Mouse (Mus musculus) forebrain, embryonic 12.5 days (tissue): Measurements from ENCODE around the gene Axdnd1. TPM values are rescaled to one million over a fixed set of nuclear protein-coding genes. Genes with fewer than 3 reads are reported as not detected.
A peak's percentile ranks its signal among the peaks of the same experiment; 100 is the strongest.

Source experiments
- ATAC-seq: fragments of 200-750 bp; cut with Nextera tagmentation; 2 replicates; pipeline ENCODE4 v1.8.0; 2017; ENCODE audit warnings: moderate TSS enrichment; ENCODE audit not compliant: low FRiP score
- H3K27ac ChIP-seq: fragments of 300-500 bp; sonication (generic); 2 replicates; pipeline ENCODE4 v1.5.1; 2016; ENCODE audit warnings: mild to moderate bottlenecking
- H3K27me3 ChIP-seq: fragments of 300-500 bp; sonication (generic); 2 replicates; pipeline ENCODE4 v1.6.1; 2016; ENCODE audit warnings: mild to moderate bottlenecking
- H3K36me3 ChIP-seq: fragments of 300-500 bp; sonication (generic); replicated peaks from 2 replicates; pipeline ENCODE4 v1.6.1; 2016; ENCODE audit warnings: mild to moderate bottlenecking
- H3K4me1 ChIP-seq: fragments of 300-500 bp; sonication (generic); 2 replicates; pipeline ENCODE4 v1.6.1; 2016
- H3K4me2 ChIP-seq: fragments of 300-500 bp; sonication (generic); 2 replicates; pipeline ENCODE4 v1.6.1; 2016; ENCODE audit warnings: mild to moderate bottlenecking, moderate library complexity
- H3K4me3 ChIP-seq: fragments of 300-500 bp; sonication (generic); replicated peaks from 2 replicates; pipeline ENCODE4 v1.5.1; 2016; ENCODE audit warnings: mild to moderate bottlenecking
- H3K9ac ChIP-seq: fragments of 300-500 bp; sonication (generic); 2 replicates; pipeline ENCODE4 v1.6.1; 2016; ENCODE audit warnings: mild to moderate bottlenecking
- H3K9me3 ChIP-seq: fragments of 300-500 bp; sonication (generic); 2 replicates; pipeline ENCODE4 v1.6.1; 2016
- WGBS: fragments of 180-500 bp; shearing (Covaris S2); methylation state at CpG from one replicate; pipeline ENCODE4 v1.1.7; 2016; 5-methylcytosine and 5-hydroxymethylcytosine counted together
- polyA plus RNA-seq: library from polyadenylated mRNA; unstranded; fragments of >200 nt; fragmentation: Nextera tagmentation; extraction: Ambion mirVana; gene quantifications from 2 replicates; pipeline ENCODE4 v1.2.1, GENCODE M21; 2016

Axdnd1 gene
- polyA plus RNA-seq: 0.19 TPM in 1 of 2 replicates, not detected in the other

GRCm38 (mm10) chr1:156420671-156421297, at the start of gene Axdnd1:
Axdnd1 (minus strand) TSS chr1:156421159.
- Histone ChIP-seq H3K27ac (peak within 1 kb of the TSS; percentile 66), H3K36me3 (no peaks in the 10 kb centered on the region), H3K4me3 (peak within 1 kb of the TSS; percentile 73), H3K9me3 (no peaks in the 10 kb centered on the region), H3K27me3 (0 out of 2 replicates have a peak, but pooled peaks cover 3% of the 10 kb centered on the region), H3K4me2 (peak within 1 kb of the TSS; percentile 64), H3K9ac (peak within 1 kb of the TSS; percentile 66), H3K4me1 (peaks cover 9% of the 10 kb centered on the region)
- under 1% methylated on average over 44 of the region's 44 CpGs for WGBS
- peak; percentile 96 for ATAC-seq

GRCm38 (mm10) chr1:156470557-156470956, 49.6 kb upstream of the Axdnd1 start:
- Histone ChIP-seq H3K27me3 (0 out of 2 replicates have a peak, but pooled peaks cover 4% of the 10 kb centered on the region), H3K4me3 (no peak overlapping the region), H3K4me1 (peaks cover 13% of the 10 kb centered on the region), H3K9me3 (0 out of 2 replicates have a peak, but pooled peaks cover 8% of the 10 kb centered on the region), H3K36me3 (peaks cover 18% of the 10 kb centered on the region), H3K4me2 (no peak overlapping the region), H3K27ac (no peak overlapping the region), H3K9ac (no peak overlapping the region)
- no peak for ATAC-seq
- 85% methylated on average over 7 of the region's 7 CpGs for WGBS

GRCm38 (mm10) chr1:156468576-156468975, 47.6 kb upstream of the Axdnd1 start:
- no peak overlapping the region for H3K4me2 ChIP-seq
- H3K27ac ChIP-seq: no peak overlapping the region
- peaks cover 13% of the 10 kb centered on the region for H3K4me1 ChIP-seq
- H3K36me3 ChIP-seq: peaks cover 21% of the 10 kb centered on the region
- 81% methylated on average over 3 of the region's 3 CpGs for WGBS
- no peaks in the 10 kb centered on the region for H3K27me3 ChIP-seq
- no peak overlapping the region for H3K4me3 ChIP-seq
- no peak overlapping the region for H3K9ac ChIP-seq
- no peak for ATAC-seq
- 0 out of 2 replicates have a peak, but pooled peaks cover 8% of the 10 kb centered on the region for H3K9me3 ChIP-seq

GRCm38 (mm10) chr1:156467655-156468255, 46.8 kb upstream of the Axdnd1 start:
- Histone ChIP-seq H3K4me3 (no peak overlapping the region), H3K36me3 (peaks cover 23% of the 10 kb centered on the region), H3K9me3 (0 out of 2 replicates have a peak, but pooled peaks cover 8% of the 10 kb centered on the region), H3K4me2 (no peak overlapping the region), H3K27ac (no peak overlapping the region), H3K27me3 (no peaks in the 10 kb centered on the region), H3K9ac (no peak overlapping the region), H3K4me1 (peaks cover 6% of the 10 kb centered on the region)
- ATAC-seq: no peak
- WGBS: 86% methylated on average over 12 of the region's 12 CpGs

- H3K9ac ChIP-seq: no peak overlapping the region
- H3K4me2 ChIP-seq: no peak overlapping the region
- H3K27me3 ChIP-seq: no peaks in the 10 kb centered on the region
- 0 out of 2 replicates have a peak, but pooled peaks cover 8% of the 10 kb centered on the region for H3K9me3 ChIP-seq
- H3K36me3 ChIP-seq: peaks cover 22% of the 10 kb centered on the region
- H3K27ac ChIP-seq: no peak overlapping the region
- no peak for ATAC-seq
- no peak overlapping the region for H3K4me3 ChIP-seq
- WGBS: 85% methylated on average over 9 of the region's 9 CpGs
- no peaks in the 10 kb centered on the region for H3K4me1 ChIP-seq
Measured at GRCm38 (mm10) chr1:156464963-156465362, 44.0 kb upstream of the Axdnd1 start.

GRCm38 (mm10) chr1:156463981-156464853, 43.3 kb upstream of the Axdnd1 start:
- ATAC-seq: no peak
- 88% methylated on average over 8 of the region's 8 CpGs for WGBS
- Histone ChIP-seq H3K4me2 (no peak overlapping the region), H3K27ac (no peak overlapping the region), H3K9me3 (0 out of 2 replicates have a peak, but pooled peaks cover 7% of the 10 kb centered on the region), H3K9ac (no peak overlapping the region), H3K36me3 (peaks cover 17% of the 10 kb centered on the region), H3K4me1 (no peaks in the 10 kb centered on the region), H3K4me3 (no peak overlapping the region), H3K27me3 (no peaks in the 10 kb centered on the region)

- Histone ChIP-seq H3K9ac (no peak overlapping the region), H3K27me3 (no peaks in the 10 kb centered on the region), H3K4me3 (no peak overlapping the region), H3K4me1 (no peaks in the 10 kb centered on the region), H3K27ac (no peak overlapping the region), H3K9me3 (0 out of 2 replicates have a peak, but pooled peaks cover 4% of the 10 kb centered on the region), H3K36me3 (peaks cover 17% of the 10 kb centered on the region), H3K4me2 (no peak overlapping the region)
- ATAC-seq: no peak
- WGBS: 90% methylated on average over 12 of the region's 12 CpGs
Measured at GRCm38 (mm10) chr1:156462273-156462991, 41.5 kb upstream of the Axdnd1 start.

GRCm38 (mm10) chr1:156461036-156461435, 40.1 kb upstream of the Axdnd1 start:
- Histone ChIP-seq H3K36me3 (peaks cover 9% of the 10 kb centered on the region), H3K4me2 (no peak overlapping the region), H3K27ac (no peak overlapping the region), H3K27me3 (no peaks in the 10 kb centered on the region), H3K9ac (no peak overlapping the region), H3K4me1 (no peaks in the 10 kb centered on the region), H3K9me3 (0 out of 2 replicates have a peak, but pooled peaks cover 2% of the 10 kb centered on the region), H3K4me3 (no peak overlapping the region)
- 87% methylated on average over 6 of the region's 6 CpGs for WGBS
- ATAC-seq: no peak

GRCm38 (mm10) chr1:156460216-156460615, 39.3 kb upstream of the Axdnd1 start:
- ATAC-seq: no peak

GRCm38 (mm10) chr1:156459690-156460089, 38.7 kb upstream of the Axdnd1 start:
- Histone ChIP-seq H3K9ac (no peak overlapping the region), H3K4me1 (no peaks in the 10 kb centered on the region), H3K27ac (no peak overlapping the region), H3K9me3 (no peaks in the 10 kb centered on the region), H3K4me3 (no peak overlapping the region), H3K36me3 (0 out of 2 replicates have a peak, but pooled peaks cover 2% of the 10 kb centered on the region), H3K4me2 (no peak overlapping the region), H3K27me3 (no peaks in the 10 kb centered on the region)
- 95% methylated on average over 3 of the region's 3 CpGs for WGBS
- ATAC-seq: no peak

More at GRCm38 (mm10) chr1:156460216-156460615, 39.3 kb upstream of the Axdnd1 start:
- Histone ChIP-seq H3K9ac (no peak overlapping the region), H3K4me3 (no peak overlapping the region), H3K27me3 (no peaks in the 10 kb centered on the region), H3K4me1 (no peaks in the 10 kb centered on the region), H3K9me3 (no peaks in the 10 kb centered on the region), H3K27ac (no peak overlapping the region), H3K36me3 (0 out of 2 replicates have a peak, but pooled peaks cover 2% of the 10 kb centered on the region), H3K4me2 (no peak overlapping the region)
- WGBS: 92% methylated on average over 4 of the region's 4 CpGs

GRCm38 (mm10) chr1:156458391-156459060, 37.6 kb upstream of the Axdnd1 start:
- Histone ChIP-seq H3K9me3 (no peaks in the 10 kb centered on the region), H3K4me1 (no peaks in the 10 kb centered on the region), H3K4me3 (no peak overlapping the region), H3K27ac (no peak overlapping the region), H3K4me2 (no peak overlapping the region), H3K27me3 (no peaks in the 10 kb centered on the region), H3K9ac (no peak overlapping the region), H3K36me3 (0 out of 2 replicates have a peak, but pooled peaks cover 2% of the 10 kb centered on the region)
- WGBS: 88% methylated on average over 8 of the region's 8 CpGs
- ATAC-seq: no peak
